Mouse (Mus musculus) retina, adult 2 months (tissue): ENCODE data around the gene Tmem229b.
"Not testable (repeated sequence)": the region's sequence is repeated elsewhere in the genome, so short reads cannot be mapped to it uniquely, and the experiment has no call there.

Source experiments
- DNase-seq: peaks from one replicate; pipeline ENCODE4 v3.0.0-alpha.2; 2012; ENCODE audit warnings: low read depth, low spot score

The Tmem229b gene

DNA sequence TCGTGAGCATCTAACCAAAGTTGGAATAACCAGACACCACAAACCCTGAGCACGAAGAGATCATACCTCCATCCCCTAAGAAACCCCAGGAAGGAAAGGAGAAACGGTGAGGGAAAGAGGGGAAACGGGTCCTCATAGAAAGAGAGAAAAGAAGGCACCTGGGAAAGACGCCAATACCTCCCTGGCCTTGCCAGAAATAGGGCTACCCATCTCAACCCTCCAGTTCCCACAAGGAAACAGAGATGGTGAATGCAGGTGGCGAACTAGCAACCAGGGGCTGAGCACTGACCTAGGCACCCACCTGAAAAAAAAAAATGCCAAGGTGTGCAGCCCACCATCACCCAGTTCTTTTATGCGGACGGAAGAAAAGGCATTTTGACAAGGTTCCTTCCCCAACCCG, 1.4 kb downstream of the Tmem229b start:
- DNase-seq = no peak

DNA sequence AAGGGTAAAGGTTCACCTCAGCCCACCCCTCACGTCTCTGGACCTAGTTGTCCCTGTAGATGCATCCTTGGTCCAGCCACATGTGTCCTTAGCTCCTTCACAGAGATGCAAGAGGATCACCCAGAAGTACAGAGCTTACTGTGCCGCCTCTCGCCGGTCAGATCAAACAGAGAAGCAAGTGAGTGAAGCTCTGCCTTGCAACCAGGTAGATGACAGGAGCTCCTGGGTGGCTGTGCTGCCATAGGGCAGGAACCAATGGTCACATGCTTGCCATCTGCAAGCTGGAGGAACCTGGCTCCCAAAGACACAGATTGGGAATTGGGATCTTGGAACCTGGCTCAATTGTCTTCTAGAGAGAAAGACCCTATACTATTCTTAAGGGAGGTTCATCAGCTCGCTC, 2.0 kb downstream of the Tmem229b start:
- DNase-seq = no peak

DNA sequence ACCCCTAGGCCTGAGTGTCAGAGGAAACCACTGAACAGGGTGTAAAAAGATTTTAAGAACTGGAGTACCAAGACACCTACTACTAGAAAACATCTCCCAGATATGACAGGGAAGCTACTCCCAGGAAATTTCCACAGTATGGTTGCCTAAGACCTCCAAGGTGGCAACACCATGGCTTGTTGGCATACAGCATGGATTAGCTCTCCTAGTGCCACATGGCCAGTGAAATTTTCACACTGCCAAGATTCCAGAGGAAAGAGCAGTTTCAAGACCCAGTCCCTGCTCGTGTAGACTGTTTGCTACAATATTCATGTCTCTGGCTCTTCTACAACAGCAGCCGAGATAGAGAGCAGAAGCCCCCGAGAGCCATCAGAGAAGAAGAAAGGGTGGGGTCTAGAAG, 4.4 kb downstream of the Tmem229b start:
- no peak for DNase-seq

DNA sequence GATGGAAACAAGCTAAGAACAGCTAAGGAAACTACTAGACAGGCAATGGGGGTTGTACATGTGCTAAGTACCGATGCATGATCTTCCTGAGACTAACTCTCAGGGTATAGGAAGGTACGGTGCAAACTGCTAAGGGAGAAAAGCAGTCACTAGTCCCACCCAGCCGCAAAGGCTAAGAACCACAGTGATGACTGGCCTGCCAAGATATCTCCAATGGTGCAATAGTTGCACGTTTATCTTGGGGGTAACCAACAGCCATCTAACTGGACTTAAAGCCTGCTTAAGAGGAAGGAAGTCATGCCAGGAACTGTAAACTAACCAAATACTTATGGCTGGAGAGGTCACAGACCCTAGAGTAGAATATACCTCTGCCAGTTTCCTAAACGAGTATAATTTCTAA, 5.0 kb downstream of the Tmem229b start:
- no peak for DNase-seq

DNA sequence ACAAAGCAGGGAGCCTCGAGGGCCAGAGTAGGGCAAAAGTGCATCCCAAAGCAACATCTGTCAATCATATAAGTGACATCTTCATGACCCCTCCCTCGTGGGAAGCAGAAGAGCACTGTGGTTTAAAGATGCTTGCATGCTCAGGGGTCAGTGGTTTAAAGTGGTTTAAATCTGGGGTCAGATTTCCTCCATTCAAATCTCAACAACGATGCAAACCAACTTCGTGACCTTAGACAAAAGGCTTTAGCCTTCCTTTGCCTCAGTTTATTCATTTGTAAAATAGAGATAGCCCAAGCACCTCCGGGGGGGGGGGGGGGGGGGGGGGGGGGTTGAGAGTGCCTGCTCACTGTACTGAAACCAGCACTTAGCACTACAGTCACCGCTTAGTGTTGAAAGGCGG, 10.7 kb downstream of the Tmem229b start:
- no peak for DNase-seq

DNA sequence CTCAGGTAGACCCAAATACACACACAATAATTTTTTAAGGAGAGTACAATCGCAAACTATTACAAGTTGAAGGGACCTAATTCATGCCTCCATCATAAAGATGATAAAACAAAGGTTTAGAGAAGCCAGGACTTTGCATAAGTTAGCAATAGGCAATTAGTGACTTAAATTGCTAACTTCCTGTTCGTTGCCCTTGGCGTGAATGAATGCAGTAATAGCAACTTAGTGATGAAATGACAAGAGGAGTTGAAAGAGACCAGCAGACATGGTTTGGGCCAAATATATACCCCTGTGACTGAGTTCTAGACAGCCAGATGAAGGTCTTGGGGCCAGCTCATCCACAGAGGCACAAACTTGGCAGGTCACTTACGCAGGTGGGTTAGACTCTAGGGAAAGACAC, 11.2 kb downstream of the Tmem229b start:
- DNase-seq = no peak

DNA sequence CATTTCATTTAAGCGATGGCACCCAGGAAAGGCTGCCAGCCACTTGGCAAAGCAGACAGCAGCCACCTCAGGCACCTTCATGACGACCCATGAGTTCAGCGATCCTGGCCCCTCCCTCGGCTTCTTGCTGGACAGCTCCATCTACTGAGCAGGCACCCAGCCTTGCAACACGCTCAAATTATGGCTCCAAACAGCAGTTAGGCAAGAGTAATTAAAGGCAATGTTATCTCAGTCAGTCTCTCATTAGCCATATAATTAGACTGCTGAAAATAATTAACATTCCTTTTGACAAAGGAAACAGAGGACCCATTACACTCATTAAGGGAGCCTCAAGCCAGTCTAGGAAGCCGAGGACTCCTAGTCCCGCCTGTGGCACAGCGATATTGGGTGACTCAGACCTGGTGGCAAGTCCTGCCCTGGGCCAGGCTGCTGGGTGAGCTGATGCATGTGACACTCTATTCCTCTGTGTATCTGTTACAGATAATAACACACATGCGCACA, 19.8 kb downstream of the Tmem229b start:
- no peak for DNase-seq

DNA sequence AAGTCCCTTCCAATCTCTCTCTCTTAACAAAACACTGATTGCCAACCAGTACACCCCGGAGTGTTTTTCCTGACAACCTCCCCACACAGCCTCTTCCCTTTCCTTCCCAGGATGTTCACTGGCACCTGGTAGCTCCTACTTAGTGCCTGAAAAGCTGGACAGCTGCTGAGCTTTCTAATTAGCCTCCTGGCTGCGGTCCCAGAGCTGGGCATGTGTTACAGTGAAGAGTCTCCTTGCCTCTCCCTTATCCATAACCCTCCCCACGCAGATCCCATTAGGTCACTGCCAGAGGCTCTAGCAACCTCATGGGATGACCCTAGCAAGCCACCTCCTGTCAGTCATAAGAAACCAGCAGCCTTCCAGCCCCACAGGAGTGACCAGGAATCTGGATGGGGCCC, 23.4 kb downstream of the Tmem229b start:
- DNase-seq = no peak

DNA sequence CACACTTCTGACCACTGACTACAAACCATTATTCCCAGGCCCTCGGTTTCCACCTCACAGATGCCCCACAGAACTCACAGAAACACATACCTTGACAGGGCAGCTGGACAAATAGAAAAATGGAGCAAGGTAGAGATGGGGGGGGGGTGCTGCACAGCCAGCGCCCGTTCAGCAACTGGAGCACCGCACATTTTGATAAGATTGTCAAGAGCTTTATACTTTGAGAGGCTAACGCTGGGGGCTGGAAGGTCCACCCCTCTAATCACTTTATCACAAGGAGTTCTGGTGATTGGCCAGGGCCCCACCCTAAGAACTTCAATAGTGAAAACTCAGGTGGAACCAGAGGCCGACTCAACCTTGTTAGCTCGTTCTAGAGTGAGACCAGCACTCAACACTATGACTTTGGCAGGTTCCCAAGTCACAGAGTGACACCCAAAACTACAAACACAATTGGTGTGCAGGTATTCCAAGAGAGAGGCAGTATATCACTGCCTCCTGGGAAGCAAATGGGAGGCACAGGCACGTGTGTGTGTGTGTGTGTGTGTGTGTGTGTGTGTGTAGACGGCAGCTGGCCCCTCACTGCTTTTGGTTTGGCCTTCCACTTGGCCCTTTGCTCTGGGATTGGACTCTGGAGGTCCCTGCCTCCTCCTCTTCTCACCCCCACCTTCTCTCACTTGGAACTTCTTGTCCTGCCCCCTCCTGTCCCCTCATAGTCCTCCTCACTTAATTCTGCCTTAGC, 24.0 kb downstream of the Tmem229b start:
- no peak for DNase-seq

DNA sequence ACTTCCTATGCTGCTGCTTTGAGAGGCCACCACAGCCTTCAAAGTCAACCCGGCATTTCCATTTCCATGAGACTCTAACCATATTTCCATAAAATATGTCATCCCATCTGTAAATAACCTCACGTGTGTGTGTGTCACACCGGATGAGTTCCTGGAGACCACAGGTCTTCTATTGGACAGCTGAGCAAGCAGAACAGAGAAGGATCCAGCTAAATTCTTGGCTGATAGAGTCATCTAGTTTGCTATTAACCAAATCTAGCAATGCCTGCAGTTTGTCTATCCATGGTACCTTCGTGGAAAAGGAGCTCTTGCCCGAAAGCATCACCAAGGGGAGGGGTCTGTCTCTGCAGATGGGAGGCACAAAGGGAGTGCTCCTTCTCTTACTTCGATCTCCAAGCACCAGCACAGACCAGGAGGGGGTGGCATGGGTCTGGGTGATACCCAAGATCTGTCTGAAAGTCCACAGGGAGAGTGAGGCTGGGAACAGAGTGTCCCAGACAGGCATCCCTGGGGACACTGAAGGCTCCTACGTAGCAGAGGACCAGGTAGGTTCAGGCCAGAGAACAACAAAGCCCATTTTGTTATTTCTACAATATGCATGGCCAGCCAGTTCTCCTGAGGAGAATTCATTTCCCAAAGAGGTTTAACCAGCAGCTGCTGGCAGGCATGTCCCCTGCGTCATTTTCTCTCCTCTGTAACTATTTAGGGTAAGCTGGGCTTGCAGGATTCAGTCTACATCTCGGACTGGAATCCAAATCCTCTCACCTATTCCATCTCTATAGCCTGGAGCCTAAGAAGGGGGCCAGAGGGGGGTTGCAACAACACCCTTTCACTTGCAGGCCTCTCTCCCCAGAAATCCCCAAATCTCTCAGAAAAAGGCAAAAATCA, 25.2 kb downstream of the Tmem229b start:
- peak; percentile 64 for DNase-seq

DNA sequence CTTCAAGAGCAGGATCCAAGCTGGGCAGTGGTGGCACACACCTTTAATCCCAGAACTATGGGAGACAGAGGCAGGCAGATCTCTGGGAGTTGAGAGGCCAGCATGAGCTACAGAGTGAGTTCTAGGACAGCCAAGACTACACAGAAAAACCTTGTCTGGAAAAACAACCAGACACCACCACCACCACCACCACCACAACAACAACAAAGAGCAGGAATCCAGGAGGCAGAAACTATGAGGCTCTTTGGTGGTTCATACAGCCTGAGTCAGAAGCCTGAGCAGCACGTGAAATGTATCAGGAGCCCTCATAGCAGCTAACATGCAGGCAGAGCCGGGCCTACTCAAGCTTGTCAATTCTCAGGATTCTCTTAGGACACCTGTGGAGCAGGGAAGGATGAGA, 26.3 kb downstream of the Tmem229b start:
- no peak for DNase-seq

DNA sequence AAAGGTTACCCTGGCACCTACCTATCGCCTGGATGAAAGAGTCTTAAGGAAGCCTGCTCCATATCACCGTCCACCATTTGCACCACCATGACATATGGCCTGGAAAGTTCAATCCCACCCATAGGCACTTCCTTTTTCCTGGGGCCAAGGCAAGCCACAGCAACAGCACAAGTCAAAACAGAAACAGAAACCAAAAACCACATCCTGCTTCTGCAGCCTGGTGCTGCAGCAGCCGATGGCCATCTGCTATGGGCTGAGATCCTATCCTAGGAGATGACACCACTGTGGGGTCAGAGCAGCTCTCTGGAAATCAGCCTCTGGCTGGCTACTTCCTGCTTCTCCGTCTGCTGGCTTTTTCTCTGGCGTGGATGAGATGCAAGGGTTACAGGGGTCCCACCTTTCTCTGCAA, 26.7 kb downstream of the Tmem229b start:
- no peak for DNase-seq

DNA sequence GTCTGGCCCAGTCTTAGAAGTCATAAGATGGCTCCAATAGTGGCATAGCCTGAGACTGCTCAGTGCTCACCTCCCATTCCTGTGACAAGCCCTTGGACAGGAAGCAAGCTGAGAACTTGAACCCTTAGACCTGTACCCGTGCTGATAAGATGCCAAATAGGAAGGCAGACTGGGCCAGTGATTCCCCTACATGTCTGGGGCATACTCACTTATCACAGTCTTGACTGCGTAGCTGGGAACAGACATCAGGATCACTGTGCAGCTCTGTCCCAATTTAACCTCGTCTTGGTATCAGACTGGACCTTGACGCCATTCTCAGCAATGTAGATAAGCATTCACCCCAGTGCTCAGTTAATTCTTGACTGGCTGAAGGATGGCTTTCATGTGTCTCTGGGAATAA, 29.9 kb downstream of the Tmem229b start:
- DNase-seq = no peak

DNA sequence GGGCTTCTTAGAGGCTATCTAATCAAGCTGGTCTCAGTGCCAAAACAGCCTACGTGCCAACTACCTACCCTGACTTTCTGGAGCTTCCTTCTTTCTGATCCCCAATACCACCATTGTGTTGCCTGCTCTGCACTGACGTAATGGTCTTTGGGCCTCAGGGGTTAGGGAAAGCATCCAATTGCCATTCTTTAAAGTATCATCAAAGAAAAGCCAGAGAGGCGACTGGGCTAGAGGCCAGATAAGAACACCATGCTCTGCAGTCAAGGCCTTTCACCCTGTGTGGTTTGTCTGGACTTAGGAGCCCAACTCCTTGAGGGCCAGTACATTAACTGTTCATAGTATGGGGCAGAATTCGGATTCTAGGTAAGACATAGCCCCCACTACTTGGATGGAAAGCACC, 30.3 kb downstream of the Tmem229b start:
- no peak for DNase-seq

DNA sequence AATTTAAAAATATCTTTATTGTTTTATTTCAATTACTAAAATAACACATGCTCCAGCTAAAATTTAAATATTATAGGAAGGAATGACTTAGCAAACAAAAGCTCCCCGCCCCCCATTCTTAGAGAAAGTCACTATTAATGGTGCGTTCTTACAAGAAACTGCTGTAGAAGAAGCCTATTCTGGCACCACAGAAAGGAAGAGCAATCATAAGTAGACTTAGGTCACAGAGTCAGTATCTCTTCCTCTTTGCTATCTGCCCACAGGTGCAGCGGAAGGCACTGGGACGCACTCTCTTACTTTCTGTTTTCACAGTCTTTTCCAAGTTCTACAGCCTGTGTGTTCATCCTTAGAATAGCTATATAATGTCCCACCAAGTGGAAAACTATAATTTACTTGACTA, 31.6 kb downstream of the Tmem229b start:
- DNase-seq = no peak

DNA sequence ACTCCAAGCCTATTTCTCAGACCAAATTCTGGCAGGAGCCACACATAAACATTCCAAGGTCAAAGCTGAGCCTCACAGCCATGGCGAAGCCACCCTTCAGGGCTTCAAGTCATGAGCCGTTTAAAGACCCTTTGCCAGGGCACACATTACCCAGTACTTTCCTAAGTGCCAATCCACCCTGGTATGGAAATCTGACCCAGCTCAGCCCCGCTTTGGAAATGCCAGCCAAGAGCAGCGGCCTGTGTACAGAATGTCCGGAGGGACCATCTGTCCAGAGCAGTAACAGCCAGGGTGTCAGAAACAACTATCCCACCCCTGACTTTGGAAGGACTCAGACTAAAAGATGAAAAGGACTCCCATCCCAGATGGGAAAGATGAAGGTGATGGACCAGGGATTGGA, 32.7 kb downstream of the Tmem229b start:
- no peak for DNase-seq

DNA sequence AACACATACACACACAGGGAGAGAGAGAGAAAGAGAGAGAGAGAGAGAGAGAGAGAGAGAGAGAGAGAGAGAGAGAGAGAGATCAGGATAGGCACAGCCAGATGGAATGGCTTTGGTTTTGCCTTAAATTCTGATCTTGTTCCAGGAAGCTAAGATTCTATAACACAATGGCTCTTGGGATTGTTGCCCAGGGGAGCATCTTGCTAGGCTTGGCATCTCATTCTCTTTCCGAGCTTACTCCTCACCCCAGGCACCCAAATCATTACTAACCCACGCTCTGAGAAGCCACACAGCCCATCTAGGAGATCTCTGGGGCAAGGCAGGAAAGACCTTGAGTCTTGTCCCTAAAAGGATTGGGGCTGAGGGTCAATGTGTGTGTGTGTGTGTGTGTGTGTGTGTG, 33.6 kb downstream of the Tmem229b start:
- no peak for DNase-seq

DNA sequence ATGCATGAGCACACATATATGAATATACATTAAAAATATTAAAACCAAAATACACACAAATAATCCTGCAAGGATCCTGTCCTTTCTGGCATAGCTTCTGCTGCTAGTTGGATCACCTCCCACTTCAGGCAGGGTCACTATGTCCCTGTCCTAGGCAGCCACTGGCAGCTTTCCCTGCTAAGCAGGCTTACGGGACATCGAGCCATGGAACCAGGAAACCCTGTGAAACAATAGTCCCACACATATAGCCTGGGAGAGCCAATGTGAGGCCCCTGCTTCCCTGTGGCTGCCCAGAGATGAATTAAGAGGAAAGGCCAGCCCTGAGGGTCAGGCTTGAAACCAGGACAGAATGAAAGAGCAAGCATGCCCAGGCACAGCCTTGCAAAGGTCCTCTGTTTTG, 35.8 kb downstream of the Tmem229b start:
- no peak for DNase-seq

DNA sequence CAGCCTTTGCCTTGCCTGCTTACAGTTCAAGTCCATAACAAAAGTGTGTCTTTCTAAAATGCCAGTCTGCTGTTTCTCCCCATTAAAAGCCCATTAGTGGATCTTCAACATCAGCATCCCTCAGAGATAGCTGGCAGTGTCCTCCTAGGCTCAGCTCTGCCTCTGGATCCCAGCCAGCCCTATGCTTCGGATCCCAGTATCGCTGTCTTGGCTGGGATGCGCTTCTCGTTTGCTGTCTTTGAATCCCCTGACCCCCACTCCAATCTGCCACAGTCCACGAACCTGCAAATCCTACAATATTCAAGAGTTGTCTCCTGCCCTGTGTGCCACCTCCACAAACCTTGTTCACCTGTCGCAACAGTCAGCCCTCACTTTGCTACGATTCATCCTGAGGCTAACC, 36.7 kb downstream of the Tmem229b start:
- DNase-seq = no peak

DNA sequence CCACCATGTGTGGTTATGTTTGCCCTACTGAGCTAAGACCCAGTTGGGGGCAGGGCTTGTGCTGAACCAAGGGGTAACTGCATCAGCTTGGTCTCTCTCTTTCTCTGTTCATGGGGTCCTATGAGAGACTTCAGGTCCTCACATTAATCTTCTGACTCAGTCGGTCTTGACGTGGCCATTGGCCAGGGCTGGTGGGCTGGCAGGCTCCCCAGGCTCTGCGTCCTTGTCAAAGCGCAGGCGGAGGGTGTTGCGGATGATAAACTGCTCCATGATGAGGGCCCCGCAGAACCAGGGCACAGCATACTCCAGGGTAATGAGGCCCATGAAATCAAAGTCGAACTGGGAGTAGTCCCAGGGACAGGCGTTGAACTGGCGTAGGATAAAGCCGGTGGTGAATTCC, 42.9 kb downstream of the Tmem229b start:
- DNase-seq = not testable (repeated sequence)

DNA sequence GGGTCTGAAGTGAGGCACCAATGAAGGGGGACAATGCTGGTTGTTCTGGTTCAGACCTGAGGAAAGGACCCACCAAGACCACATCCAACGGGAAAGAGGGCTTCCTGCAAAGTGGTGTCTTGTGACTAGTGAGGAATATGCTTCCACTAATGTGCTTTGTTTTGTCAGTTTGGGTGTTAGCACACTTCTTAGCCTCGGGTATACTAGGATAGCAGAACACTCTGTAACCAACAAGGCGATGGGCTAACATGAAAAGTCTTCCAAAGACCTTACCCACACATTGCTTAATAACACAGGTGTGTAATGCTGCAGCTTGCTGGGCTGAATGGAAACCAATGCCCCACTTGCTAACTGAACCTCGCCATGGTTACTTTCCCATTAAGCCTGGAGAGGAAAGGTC, 51.0 kb downstream of the Tmem229b start:
- no peak for DNase-seq

DNA sequence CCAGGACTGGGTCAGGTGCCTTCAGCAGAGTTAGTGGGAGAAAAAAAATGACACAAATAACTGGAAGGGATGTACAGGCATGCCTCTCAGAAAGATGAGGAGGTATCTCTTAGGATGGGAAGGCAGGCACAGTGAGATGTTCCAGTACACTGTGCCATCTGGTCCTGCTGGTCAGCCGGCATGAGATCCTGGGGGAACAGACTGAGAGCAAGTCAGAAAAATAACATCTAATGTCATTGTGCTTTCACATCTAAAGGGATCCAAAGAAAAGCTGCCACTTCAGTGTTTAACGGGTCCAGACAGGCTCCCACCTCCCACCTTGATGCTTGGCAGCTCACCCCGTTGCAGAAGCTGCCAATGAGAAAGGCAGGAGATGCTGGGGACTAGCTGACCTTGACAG, 54.9 kb downstream of the Tmem229b start:
- no peak for DNase-seq

DNA sequence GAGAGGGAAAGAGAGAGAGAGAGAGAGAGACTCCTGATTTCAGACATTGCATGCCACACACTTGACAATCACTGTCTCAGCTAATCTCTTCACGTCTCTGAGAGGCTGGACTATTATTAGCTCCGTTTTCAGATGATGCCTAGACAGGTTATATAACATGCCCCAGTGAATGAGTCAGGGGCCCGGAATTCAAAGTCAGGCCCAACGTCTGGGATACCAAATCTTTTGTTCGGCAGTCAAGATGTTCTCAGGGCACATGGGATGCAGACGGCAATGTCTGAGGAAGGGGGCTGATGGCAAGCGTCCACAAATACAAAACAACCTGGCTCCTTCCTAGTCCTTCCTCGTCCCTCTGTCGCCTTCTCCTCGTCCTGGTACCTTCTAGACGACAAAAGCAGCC, 55.4 kb downstream of the Tmem229b start:
- DNase-seq = no peak
